Mouse (Mus musculus): ENCODE results near the gene Smtnl1.

GRCm38 (mm10) chr2:84812676-84813075 lies 9.8 kb downstream of the Smtnl1 start:
- TF ChIP-seq CTCF (IDR thresholded peaks at IDR 0.05 in 2 of 3, conservative IDR thresholded peaks at IDR 0.05 in 1 of 3; ENCODE audit: control insufficient read depth in 1 of 3, insufficient read depth in 1 of 3, low read depth in 2 of 3, low read length in 3 of 3, poor library complexity in 1 of 3, severe bottlenecking in 1 of 3) = no peak
- TF ChIP-seq BHLHE40 (IDR thresholded peaks at IDR 0.05; ENCODE audit: borderline replicate concordance, low read depth, low read length) = no peak
- TF ChIP-seq JUND (IDR thresholded peaks at IDR 0.05; ENCODE audit: low read depth, low read length) = no peak
- TF ChIP-seq EP300 (IDR thresholded peaks at IDR 0.05; ENCODE audit: low read depth in 1 of 2, low read length in 2 of 2) = no peak
- no peak for TF ChIP-seq RCOR1 (IDR thresholded peaks at IDR 0.05; ENCODE audit: low read depth, low read length)
- TF ChIP-seq ZNF384 (IDR thresholded peaks at IDR 0.05; ENCODE audit: low read depth, low read length) = no peak
- TF ChIP-seq USF2 (IDR thresholded peaks at IDR 0.05; ENCODE audit: borderline replicate concordance in 1 of 2, insufficient read depth in 1 of 2, low read depth in 1 of 2, low read length in 2 of 2) = no peak
- no peak for TF ChIP-seq GABPA (IDR thresholded peaks at IDR 0.05; ENCODE audit: low read depth, low read length)

All from MEL (cell line).